Mouse (Mus musculus) megakaryocyte progenitor cell, adult 5-6 weeks (primary cell): Measurements from ENCODE around the gene Mical3. TPM values are rescaled to one million over a fixed set of nuclear protein-coding genes. Genes with fewer than 3 reads are reported as not detected.

ENCODE experiments used
- ATAC-seq: replicated peaks from 2 replicates; pipeline ENCODE4 v1.8.0; 2016; ENCODE audit warnings: mild to moderate bottlenecking, moderate TSS enrichment, inconsistent platforms; ENCODE audit not compliant: poor library complexity
- total RNA-seq, 2 experiments: library from RNA; stranded (forward) in 1 of 2; stranded (reverse) in 1 of 2; fragments of 157-497, 149-512 nt in 1 of 2; fragments of 200-1000 nt in 1 of 2; gene quantifications; 2 replicates each; pipeline versions ENCODE4 v1.2.3 to v1.2.4; 2015 to 2017

The Mical3 gene
- total RNA-seq, 2 experiments from 2014 or later = 7.4 to 16.1 TPM

GRCm38 (mm10) chr6:121146798-121147197, 16.0 kb upstream of the Mical3 start:
- ATAC-seq = peak; percentile 66

DNA sequence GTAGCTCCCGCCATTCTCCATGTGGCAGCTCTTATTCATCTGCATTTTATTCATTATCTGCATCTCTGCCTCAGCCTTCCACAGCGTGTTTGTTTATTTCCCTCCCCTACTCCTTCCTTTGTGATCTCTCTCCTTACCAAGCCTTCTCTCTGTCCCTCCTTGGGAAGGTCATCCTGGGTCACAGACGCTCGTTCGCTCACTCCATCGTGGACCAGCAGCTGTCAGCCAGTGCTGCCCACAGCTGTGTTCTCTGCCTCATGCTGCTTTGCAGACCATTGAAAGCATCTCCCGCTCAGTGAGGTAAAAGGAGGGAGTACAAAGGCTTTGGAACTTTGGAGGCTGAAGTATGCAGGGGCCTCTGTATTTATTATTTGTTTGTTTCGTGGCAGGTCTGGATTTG, 15.1 kb upstream of the Mical3 start:
- no peak for ATAC-seq

DNA sequence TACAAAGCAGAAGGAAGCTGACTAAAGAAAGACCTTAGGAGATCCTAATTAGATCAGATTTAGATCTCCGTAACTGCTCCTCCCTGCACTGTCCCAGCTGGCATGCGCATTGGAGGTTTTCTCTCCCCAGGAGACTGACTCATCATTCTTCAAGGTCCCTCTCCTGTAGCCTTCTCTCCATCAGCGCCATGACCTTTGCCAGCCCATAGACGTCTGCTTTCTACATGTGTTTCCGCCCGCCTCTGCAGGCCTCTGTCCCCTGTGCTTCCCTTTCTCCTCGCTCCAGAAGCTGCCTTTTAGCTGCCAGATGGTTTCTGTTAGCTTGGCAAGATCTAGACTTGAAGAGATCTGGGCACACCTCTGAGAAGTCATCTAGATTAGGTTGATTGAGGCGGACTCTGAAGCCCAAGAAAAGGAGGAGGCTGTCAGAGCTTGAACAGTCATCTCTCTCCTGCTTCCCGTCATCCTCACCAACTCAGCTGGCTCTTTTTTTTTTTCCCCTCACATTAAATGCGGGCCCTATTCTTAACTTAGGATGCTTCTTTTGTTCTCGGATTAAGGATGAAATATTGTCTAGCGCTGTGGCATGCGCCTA, 14.3 kb upstream of the Mical3 start:
- ATAC-seq = no peak

- 0 out of 2 replicates have a peak, but pooled peaks have one; percentile 23 for ATAC-seq
These were observed 13.3 kb upstream of the Mical3 start for GRCm38 (mm10) chr6:121144066-121144465.

- ATAC-seq = no peak
These were observed 12.6 kb upstream of the Mical3 start for GRCm38 (mm10) chr6:121143439-121143838.

DNA sequence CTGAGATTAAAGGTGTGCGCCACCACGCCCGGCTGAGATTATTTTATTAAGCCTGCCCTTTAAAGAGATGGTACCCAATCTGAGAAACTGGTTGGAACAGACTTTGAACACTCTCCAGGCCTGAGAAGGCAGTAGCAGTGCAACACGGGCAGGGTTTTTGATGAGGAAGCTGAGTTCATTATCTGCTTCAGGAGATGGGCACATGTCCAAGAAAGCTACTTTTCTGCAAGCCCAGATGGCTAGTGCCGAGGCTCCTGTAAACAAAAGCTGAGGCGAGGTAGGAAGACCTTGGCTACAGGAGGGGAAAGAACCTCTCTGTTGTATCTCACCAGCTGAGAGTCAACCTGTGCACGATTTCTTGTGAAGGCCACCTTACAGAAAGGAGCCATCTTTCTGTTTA, 11.5 kb upstream of the Mical3 start:
- ATAC-seq = no peak

DNA sequence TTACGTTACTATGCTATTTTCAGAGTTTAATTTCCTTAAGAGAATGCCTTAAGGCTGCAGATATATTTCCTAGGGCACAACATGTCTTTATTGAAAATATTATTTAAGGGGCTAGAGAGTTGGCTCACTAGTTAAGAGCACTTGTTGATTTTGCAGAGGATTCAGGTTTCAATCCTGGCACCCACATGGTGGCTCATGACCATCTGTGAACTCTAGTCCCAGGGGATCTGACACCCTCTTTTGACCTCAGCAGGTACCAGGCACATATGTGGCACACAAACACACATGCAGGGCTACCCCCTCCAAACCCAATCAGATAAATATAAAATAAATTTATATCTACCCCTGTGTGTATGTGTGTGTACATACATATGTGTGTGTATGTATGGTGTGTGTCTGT, 8.5 kb upstream of the Mical3 start:
- ATAC-seq = no peak

DNA sequence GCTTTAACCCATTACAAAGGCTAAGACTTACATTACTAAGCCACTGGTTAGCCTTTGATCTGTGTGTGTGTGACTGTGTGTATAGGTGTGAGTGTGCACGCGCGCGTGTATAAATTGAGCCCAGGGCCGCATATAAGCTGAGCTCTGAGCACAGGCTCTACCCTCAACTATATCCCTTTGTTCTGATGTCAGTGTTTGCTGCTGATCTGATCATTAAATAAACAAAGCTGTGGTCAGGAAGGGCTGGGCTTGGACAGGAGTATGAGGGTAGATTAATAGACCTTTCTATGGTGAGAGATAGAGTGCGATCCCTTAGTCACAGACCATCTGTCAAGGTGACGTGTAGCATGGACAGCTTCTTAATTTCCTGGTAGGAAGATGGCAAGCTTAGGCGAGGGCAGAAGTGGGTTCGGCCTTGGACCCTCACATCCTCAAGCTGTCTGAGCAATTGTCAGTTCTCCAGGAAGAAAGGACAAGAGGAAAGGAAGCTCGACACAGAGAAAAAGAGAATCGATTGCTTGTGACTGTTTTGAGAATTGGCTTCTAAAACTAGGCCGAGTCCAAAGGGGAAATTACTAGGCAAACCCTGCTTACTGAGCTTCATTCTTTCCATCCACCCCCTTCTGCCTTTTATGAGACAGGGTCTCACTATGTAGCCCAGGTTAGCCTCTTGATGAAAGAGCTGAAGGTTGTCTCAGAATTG, 7.7 kb upstream of the Mical3 start:
- no peak for ATAC-seq

DNA sequence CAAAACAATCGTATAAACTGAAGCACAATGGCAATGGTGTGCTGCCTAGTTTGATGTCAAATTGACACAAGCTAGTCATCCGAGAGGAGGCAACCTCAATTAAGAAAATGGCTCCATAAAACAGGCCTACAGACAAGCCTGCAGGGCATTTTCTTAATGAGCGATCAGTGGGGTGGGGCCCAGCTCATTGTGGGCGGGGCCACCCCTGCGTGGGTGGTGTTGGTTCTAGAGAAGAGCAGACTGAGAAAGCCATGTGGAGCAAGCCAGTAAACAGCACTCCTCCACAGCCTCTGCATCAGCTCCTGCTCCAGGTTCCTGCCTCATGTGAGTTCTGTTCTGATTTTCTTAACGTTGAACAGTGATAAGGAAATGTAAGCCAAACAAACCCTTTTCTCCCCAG, 6.4 kb upstream of the Mical3 start:
- ATAC-seq = peak; percentile 69

- no peak for ATAC-seq
These were observed 4.1 kb upstream of the Mical3 start for GRCm38 (mm10) chr6:121134884-121135283.

GRCm38 (mm10) chr6:121134249-121134648, 3.5 kb upstream of the Mical3 start:
- no peak for ATAC-seq

DNA sequence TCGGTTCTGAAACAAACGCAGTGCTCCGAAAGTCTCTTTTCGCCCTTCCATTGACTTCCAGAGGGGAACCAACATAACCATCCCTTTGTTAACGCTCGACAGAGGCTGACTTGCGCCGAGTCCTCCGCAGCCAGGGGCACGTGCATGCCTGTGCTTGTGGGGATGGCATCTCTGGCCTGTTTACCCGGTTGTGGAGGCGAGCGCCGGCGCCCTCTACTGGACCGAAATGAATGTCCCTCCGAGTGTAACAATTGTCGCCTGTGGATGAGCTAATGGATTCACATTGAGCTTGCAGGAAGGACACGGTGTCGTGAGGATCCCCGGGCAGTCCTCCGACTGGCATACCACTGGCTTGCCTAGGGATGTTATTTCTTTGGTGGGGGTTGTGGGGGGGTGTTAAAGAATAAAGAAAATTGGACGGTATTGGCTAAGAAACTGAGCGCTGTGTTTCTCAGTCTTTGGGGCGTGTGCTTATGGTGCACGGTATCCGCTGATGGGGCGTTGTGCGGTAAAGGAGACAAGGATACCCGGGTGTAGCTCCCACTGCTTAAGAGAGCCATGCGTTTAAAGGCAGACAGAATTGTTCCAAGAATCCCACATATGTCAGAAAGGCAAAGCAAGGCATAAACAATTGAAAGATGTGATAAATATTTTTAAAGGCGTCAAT, 627 bp downstream of the Mical3 start:
- peak; percentile 99 for ATAC-seq

DNA sequence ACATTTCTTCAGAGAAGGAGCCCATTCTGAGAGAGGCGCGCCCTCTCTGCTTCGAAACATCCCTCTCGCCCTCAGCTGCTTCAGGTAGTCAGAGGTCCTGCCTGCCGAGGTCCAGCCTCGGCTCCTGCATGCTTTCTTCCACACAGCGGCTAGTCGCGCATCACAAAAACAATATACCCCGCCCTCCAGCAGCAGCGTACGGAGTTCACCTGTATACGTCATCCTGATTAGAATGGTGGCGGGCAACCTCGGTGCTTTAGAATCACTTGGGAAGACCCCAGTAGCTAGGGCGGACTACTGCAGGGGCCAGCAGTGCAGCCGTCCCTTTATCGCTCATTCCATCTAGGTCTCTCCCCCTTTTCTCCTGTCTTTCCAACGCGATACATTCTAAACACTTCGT, 1.3 kb downstream of the Mical3 start:
- no peak for ATAC-seq

GRCm38 (mm10) chr6:121128736-121129135, 2.1 kb downstream of the Mical3 start:
- no peak for ATAC-seq

DNA sequence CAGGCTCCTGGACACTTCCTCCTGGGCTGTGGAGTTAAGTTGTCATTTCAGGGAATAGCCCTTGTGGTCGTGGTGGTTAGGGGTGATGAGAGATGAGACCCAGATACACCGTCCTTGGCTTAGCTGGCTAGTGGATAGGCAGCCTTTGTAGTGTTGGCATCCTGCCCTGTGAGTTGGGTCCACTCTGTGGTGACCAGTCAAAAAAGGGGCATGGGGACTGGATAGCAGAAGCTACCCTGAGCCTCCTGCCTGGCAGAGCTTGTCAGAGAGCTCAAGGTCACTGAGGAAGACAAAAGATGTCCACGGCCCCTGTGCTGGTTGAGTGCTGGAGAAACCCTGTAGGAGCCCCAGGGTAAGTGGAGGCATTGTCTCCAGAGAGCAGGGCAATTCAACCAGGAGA, 3.1 kb downstream of the Mical3 start:
- no peak for ATAC-seq

DNA sequence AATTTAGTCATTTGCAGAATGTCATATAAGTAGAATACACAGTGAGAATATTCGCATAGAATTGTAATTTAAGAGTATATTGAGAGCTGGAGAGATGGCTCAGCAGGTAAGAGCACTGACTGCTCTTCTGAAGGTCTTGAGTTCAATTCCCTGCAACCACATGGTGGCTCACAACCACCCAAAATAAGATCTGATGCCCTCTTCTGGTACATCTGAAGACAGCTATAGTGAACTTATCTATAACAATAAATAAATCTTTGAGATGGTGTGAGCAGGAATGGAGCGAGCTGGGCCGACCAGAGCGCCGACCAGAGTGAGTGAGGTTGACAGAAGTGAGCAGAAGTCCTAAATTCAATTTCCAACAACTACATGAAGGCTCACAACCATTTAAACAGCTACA, 4.6 kb downstream of the Mical3 start:
- no peak for ATAC-seq

DNA sequence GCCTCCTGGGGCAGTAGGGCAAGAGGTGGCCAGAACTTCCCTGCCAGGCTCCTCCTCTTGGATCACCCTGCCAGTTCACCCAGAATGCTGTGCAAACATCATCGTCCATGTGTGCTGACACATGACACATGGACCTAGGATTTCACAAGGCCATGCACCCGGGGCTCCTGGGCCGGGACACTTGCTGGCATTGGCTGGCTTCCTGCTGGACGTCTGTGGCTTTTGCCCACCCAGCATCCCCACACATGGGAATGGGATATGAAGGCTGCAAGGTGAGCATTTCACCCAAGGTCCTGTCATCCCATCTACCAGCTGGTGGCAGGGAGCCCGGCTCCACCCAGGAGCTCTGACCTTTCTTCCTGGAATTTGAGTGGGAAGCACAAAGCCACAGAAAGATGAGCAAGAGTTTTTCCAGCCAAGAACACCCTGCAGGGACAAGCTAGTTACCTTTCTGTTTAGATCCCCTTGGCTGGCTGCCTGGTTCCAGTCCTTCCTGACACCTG, 8.0 kb downstream of the Mical3 start:
- ATAC-seq = peak; percentile 23

GRCm38 (mm10) chr6:121120776-121121175, 10.0 kb downstream of the Mical3 start:
- no peak for ATAC-seq

DNA sequence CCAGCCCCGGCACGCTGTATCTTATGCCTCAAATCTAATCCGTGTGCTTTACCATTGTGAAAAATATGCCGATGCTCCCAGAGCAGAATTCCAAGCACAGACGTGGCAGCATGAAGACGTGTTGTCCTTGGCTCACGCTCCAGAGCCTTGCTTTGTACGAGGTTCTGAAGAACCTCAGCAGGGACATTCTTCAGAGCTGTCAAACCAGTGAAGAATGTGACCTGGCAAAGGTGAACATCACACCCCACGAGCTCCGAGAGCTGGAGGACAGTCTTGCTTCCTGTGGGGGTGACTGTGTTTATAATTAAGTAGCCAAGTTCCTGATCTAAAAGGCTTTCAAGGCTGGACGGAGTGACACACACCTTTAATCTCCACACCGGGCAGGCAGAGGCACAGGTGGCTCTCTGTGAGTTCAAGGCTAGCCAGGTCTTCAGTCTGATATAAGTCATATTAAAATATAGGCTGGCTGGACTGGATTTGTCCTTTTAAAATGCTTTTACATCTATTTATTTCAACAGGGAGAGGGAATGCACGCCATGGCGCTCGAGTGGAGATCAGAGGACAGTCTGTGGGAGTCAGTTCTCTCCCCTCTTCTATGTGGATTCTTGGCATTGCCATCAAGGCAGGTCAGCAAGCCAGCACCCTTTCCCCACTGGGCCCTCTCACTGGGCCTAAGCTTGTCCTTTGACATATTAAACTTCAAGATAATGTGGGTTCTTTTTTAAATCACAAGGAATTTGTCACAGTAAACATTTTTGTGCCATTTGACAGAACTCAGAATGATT, 12.6 kb downstream of the Mical3 start:
- no peak for ATAC-seq

- 0 out of 2 replicates have a peak, but pooled peaks have one; percentile 40 for ATAC-seq
These were observed 13.7 kb downstream of the Mical3 start for GRCm38 (mm10) chr6:121117142-121117541.

GRCm38 (mm10) chr6:121116434-121116833, 14.4 kb downstream of the Mical3 start:
- ATAC-seq = peak; percentile 77
